Mouse (Mus musculus) forebrain, embryonic 13.5 days (tissue): Measurements from ENCODE around the gene Chrnb4. TPM values are rescaled to one million over a fixed set of nuclear protein-coding genes. Genes with fewer than 3 reads are reported as not detected.

Source experiments
- ATAC-seq: fragments of 200-750 bp; cut with Nextera tagmentation; 2 replicates; pipeline ENCODE4 v1.8.0; 2017
- H3K27ac ChIP-seq: fragments of 300-500 bp; sonication (generic); 2 replicates; pipeline ENCODE4 v1.5.1; 2015; ENCODE audit warnings: inconsistent platforms, mild to moderate bottlenecking, moderate library complexity
- H3K27me3 ChIP-seq: fragments of 300-500 bp; sonication (generic); 2 replicates; pipeline ENCODE4 v1.6.1; 2015; ENCODE audit warnings: mild to moderate bottlenecking, inconsistent platforms
- H3K36me3 ChIP-seq: fragments of 300-500 bp; sonication (generic); 2 replicates; pipeline ENCODE4 v1.6.1; 2015; ENCODE audit warnings: mild to moderate bottlenecking, inconsistent platforms; ENCODE audit not compliant: poor library complexity, severe bottlenecking
- H3K4me1 ChIP-seq: fragments of 300-500 bp; sonication (generic); 2 replicates; pipeline ENCODE4 v1.6.1; 2015; ENCODE audit warnings: inconsistent platforms
- H3K4me2 ChIP-seq: fragments of 300-500 bp; sonication (generic); 2 replicates; pipeline ENCODE4 v1.6.1; 2015; ENCODE audit warnings: inconsistent platforms, mild to moderate bottlenecking, moderate library complexity
- H3K4me3 ChIP-seq: fragments of 300-500 bp; sonication (generic); 2 replicates; pipeline ENCODE4 v1.5.1; 2015; ENCODE audit warnings: mild to moderate bottlenecking, inconsistent platforms
- H3K9ac ChIP-seq: fragments of 300-500 bp; sonication (generic); 2 replicates; pipeline ENCODE4 v1.6.1; 2015; ENCODE audit warnings: mild to moderate bottlenecking, inconsistent platforms
- H3K9me3 ChIP-seq: fragments of 300-500 bp; sonication (generic); replicated peaks from 2 replicates; pipeline ENCODE4 v1.6.1; 2016; ENCODE audit warnings: inconsistent platforms
- WGBS: fragments of 180-500 bp; shearing (Covaris S2); methylation state at CpG from one replicate; pipeline ENCODE4 v1.1.7; 2015; 5-methylcytosine and 5-hydroxymethylcytosine counted together
- polyA plus RNA-seq: library from polyadenylated mRNA; unstranded; fragments of >200 nt; fragmentation: Nextera tagmentation; extraction: Ambion mirVana; gene quantifications from 2 replicates; pipeline ENCODE4 v1.2.1, GENCODE M21; 2015

Gene Chrnb4
- polyA plus RNA-seq, 1 experiment from 2014 or later = 0.35 TPM

DNA sequence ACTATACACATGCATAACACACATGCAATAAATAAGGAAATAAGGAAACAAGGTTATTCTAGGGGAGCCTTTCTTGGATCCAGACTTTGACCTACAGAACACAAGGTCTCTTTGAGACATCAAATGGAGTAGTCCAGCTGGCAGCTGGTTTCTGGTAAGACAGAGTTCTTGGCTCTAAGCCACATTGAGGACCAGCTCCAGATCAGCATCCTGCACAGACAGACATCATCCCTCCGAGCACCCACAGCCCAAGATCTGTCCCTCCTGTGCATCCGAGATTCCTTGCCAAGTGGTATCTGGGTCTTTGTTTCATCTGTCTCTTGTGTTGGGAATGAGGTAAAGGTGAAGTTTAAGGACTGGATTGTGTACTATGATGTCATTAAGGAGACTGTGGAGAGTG, 3.6 kb downstream of the Chrnb4 start:
- no peaks in the 10 kb centered on the region for H3K36me3 ChIP-seq
- no peak overlapping the region for H3K27ac ChIP-seq
- H3K9ac ChIP-seq = no peak overlapping the region
- no peaks in the 10 kb centered on the region for H3K9me3 ChIP-seq
- no peak for ATAC-seq
- H3K4me1 ChIP-seq = peaks cover 17% of the 10 kb centered on the region
- H3K4me2 ChIP-seq = no peak overlapping the region
- H3K4me3 ChIP-seq = no peak overlapping the region
- no peaks in the 10 kb centered on the region for H3K27me3 ChIP-seq
- 87% methylated on average over 2 of the region's 2 CpGs for WGBS

GRCm38 (mm10) chr9:55043688-55044087, 4.9 kb downstream of the Chrnb4 start:
- Histone ChIP-seq H3K27ac (no peak overlapping the region), H3K27me3 (no peaks in the 10 kb centered on the region), H3K4me2 (peak overlapping the region; percentile 10; the same call in 1 of the 2 replicates), H3K36me3 (no peaks in the 10 kb centered on the region), H3K4me3 (no peak overlapping the region), H3K4me1 (peaks cover 18% of the 10 kb centered on the region), H3K9ac (no peak overlapping the region), H3K9me3 (no peaks in the 10 kb centered on the region)
- 16% methylated on average over 8 of the region's 8 CpGs for WGBS
- ATAC-seq = no peak

DNA sequence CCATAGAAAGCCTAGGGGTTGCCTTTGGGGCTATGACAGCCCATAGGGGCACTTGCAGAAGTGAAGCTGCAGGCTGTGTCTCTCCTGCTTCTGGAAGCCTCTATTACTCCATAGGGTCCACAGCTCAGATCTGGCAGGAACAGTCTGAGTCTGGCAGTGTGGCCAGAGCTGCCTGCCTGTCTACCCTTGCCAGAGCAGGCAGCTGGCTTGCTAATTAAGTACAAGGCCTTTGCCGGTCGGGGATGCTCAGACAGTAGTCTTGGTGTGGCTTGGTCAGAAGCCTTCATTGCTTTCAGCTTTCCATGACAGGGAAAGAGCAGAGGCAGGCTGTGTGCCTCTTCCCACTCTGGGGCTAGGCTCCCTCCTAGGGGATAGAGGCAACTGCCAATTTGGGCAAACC, 7.2 kb downstream of the Chrnb4 start:
- ATAC-seq = peak; percentile 4; the same call in 1 of the 2 replicates
- WGBS = 46% methylated on average over 2 of the region's 2 CpGs
- H3K4me1 ChIP-seq = peaks cover 11% of the 10 kb centered on the region; the same call in 1 of the 2 replicates
- no peaks in the 10 kb centered on the region for H3K36me3 ChIP-seq
- no peak overlapping the region for H3K9ac ChIP-seq
- H3K4me3 ChIP-seq = no peak overlapping the region
- no peak overlapping the region for H3K4me2 ChIP-seq
- H3K9me3 ChIP-seq = no peaks in the 10 kb centered on the region
- no peak overlapping the region for H3K27ac ChIP-seq
- H3K27me3 ChIP-seq = no peaks in the 10 kb centered on the region

GRCm38 (mm10) chr9:55039983-55040382, 8.6 kb downstream of the Chrnb4 start:
- Histone ChIP-seq H3K36me3 (no peaks in the 10 kb centered on the region), H3K4me2 (no peak overlapping the region), H3K4me1 (peaks cover 11% of the 10 kb centered on the region; the same call in 1 of the 2 replicates), H3K9me3 (no peaks in the 10 kb centered on the region), H3K4me3 (no peak overlapping the region), H3K27me3 (no peaks in the 10 kb centered on the region), H3K9ac (no peak overlapping the region), H3K27ac (no peak overlapping the region)
- WGBS = 60% methylated on average over 5 of the region's 5 CpGs
- no peak for ATAC-seq

DNA sequence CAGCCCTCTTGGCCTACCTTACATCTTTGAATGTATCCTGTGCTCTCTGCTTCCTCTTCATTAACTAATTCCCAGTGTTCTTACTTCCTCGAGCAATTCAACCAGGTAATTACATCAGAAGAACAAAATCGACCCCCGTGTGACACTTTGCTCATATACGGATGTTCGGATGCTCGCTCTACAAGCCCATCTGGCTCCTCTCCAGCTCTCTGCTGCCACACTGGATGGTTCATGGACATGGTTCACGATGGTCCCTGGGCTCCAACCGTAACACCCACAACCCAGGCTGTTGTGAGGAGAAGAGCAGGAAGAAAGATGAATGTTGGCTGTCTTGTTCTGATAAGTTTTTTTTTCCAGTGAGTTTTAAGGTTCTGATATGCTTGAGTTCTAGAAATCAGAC, 9.6 kb downstream of the Chrnb4 start:
- no peaks in the 10 kb centered on the region for H3K27me3 ChIP-seq
- no peaks in the 10 kb centered on the region for H3K36me3 ChIP-seq
- H3K4me1 ChIP-seq = peaks cover 11% of the 10 kb centered on the region; the same call in 1 of the 2 replicates
- WGBS = 78% methylated on average over 8 of the region's 8 CpGs
- no peak overlapping the region for H3K9ac ChIP-seq
- no peak overlapping the region for H3K4me3 ChIP-seq
- H3K4me2 ChIP-seq = no peak overlapping the region
- ATAC-seq = no peak
- no peaks in the 10 kb centered on the region for H3K9me3 ChIP-seq
- no peak overlapping the region for H3K27ac ChIP-seq

DNA sequence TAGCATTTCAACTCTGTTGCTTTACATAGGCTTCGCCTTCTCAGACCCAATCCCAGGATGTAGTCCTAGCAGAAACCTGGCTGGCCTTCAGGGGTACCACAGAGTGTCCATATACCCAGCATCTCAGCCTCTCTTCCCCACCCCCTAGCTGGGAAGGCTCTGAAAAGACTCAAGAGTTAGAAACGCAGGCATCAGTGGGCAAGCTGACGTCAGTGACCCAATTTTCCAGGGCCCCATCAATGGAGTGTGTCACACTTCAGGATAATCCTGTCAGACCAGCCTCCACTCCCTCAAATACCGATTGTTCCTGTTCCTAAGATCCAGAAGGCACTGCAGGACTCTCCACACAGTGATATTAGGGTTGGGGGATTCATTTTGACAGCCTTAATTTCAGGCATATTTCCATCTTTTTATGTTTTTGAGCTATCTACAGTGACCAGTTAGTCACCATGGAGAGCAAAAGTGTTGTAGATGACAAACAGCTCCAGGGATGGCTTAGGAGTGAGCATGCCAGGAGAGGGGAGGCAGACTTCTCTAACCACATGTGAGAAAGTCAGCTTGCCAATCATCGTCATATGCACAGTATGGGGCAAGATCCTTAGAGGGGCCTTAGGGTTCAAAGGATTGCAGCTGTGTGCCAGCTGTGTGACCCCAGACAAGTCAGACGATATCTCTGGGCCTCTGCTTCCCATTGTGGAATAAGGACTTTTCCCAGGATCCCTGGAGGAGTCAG, 17.0 kb downstream of the Chrnb4 start:
- H3K9me3 ChIP-seq = no peaks in the 10 kb centered on the region
- H3K27me3 ChIP-seq = peaks cover 18% of the 10 kb centered on the region
- 38% methylated on average over 6 of the region's 6 CpGs for WGBS
- H3K4me1 ChIP-seq = peaks cover 2% of the 10 kb centered on the region
- no peak overlapping the region for H3K4me2 ChIP-seq
- ATAC-seq = no peak
- no peak overlapping the region for H3K9ac ChIP-seq
- H3K4me3 ChIP-seq = no peak overlapping the region
- H3K27ac ChIP-seq = no peak overlapping the region
- no peaks in the 10 kb centered on the region for H3K36me3 ChIP-seq

GRCm38 (mm10) chr9:55026275-55026663, 22.3 kb downstream of the Chrnb4 start, which contains the start of gene Chrna3:
Gene Chrna3 (minus strand): TSS chr9:55026562.
- no peak within 1 kb of the TSS for H3K27ac ChIP-seq
- no peaks in the 10 kb centered on the region for H3K36me3 ChIP-seq
- under 1% methylated on average over 39 of the region's 39 CpGs for WGBS
- no peaks in the 10 kb centered on the region for H3K9me3 ChIP-seq
- peak within 1 kb of the TSS; percentile 88 for H3K4me2 ChIP-seq
- peak within 1 kb of the TSS; percentile 71 for H3K9ac ChIP-seq
- H3K27me3 ChIP-seq = peaks cover 45% of the 10 kb centered on the region
- ATAC-seq = peak; percentile 68
- peak within 1 kb of the TSS; percentile 53 for H3K4me3 ChIP-seq
- H3K4me1 ChIP-seq = peaks cover 17% of the 10 kb centered on the region

GRCm38 (mm10) chr9:55025534-55026274, 22.9 kb downstream of the Chrnb4 start:
- ATAC-seq = peak; percentile 44
- no peak overlapping the region for H3K27ac ChIP-seq
- WGBS = 7% methylated on average over 38 of the region's 38 CpGs

DNA sequence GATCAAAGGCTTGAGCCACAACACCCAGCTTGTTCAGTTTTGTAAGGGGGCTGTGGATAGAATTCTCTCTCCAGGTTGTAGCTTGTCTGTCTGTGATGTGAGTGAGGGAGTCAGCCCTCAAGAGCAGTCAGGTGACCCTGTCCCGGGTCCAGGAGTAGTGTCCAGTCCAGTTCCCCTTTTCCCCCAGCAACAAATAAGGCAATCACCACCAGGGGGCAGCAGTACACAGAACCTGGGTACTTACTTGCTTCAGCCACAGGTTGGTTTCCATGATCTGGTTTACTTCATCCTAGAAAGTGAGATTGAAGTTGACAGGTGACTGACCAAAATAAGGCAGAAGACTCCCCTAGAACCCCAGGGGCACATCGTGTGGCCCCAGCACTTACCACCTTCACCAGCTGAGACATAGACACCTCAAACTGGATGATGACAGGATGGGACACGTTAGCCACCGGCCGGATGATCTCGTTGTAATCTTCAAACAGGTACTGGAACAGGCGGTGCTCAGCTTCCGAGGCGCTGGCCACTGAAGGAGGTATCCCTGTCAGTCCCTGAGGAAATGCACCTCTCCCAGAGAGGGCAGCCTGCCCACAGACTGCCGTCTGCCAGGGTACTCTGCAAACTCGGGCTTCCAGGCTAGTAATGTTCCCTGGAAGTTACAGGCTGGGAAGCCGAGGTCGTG, 24.5 kb downstream of the Chrnb4 start:
- peak; percentile 28; the same call in 1 of the 2 replicates for ATAC-seq

More at GRCm38 (mm10) chr9:55025534-55026274, 22.9 kb downstream of the Chrnb4 start:
- Histone ChIP-seq H3K27me3 (peaks cover 45% of the 10 kb centered on the region), H3K9me3 (no peaks in the 10 kb centered on the region), H3K4me2 (peak overlapping the region; percentile 88), H3K9ac (peak overlapping the region; percentile 71), H3K4me3 (peak overlapping the region; percentile 53), H3K36me3 (no peaks in the 10 kb centered on the region), H3K4me1 (peaks cover 17% of the 10 kb centered on the region)

GRCm38 (mm10) chr9:55023326-55023725, 25.3 kb downstream of the Chrnb4 start:
- Histone ChIP-seq H3K4me2 (no peak overlapping the region), H3K27ac (no peak overlapping the region), H3K9ac (no peak overlapping the region), H3K4me3 (no peak overlapping the region), H3K27me3 (peaks cover 42% of the 10 kb centered on the region), H3K9me3 (no peaks in the 10 kb centered on the region), H3K36me3 (no peaks in the 10 kb centered on the region), H3K4me1 (peaks cover 17% of the 10 kb centered on the region)
- 87% methylated on average over 5 of the region's 5 CpGs for WGBS
- no peak for ATAC-seq

More for the DNA sequence above, 24.5 kb downstream of the Chrnb4 start:
- Histone ChIP-seq H3K4me3 (no peak overlapping the region), H3K27me3 (peaks cover 45% of the 10 kb centered on the region), H3K27ac (no peak overlapping the region), H3K4me2 (no peak overlapping the region), H3K4me1 (peaks cover 17% of the 10 kb centered on the region), H3K36me3 (no peaks in the 10 kb centered on the region), H3K9ac (no peak overlapping the region), H3K9me3 (no peaks in the 10 kb centered on the region)
- 39% methylated on average over 13 of the region's 13 CpGs for WGBS

GRCm38 (mm10) chr9:55016926-55017325, 31.7 kb downstream of the Chrnb4 start:
- H3K27me3 ChIP-seq = no peaks in the 10 kb centered on the region
- ATAC-seq = no peak
- 88% methylated on average over 3 of the region's 3 CpGs for WGBS
- H3K36me3 ChIP-seq = 0 out of 2 replicates have a peak, but pooled peaks cover 3% of the 10 kb centered on the region
- no peak overlapping the region for H3K4me3 ChIP-seq
- H3K4me1 ChIP-seq = no peaks in the 10 kb centered on the region
- H3K9ac ChIP-seq = no peak overlapping the region
- no peak overlapping the region for H3K4me2 ChIP-seq
- no peak overlapping the region for H3K27ac ChIP-seq
- H3K9me3 ChIP-seq = no peaks in the 10 kb centered on the region
